Mouse (Mus musculus): ENCODE results near the gene Galm. TPM values are rescaled to one million over a fixed set of nuclear protein-coding genes. Genes with fewer than 3 reads are reported as not detected.
A peak's percentile ranks its signal among the peaks of the same experiment; 100 is the strongest.

Gene Galm
- polyA plus RNA-seq, 1 experiment from 2014 or later = 1.9 TPM

DNA sequence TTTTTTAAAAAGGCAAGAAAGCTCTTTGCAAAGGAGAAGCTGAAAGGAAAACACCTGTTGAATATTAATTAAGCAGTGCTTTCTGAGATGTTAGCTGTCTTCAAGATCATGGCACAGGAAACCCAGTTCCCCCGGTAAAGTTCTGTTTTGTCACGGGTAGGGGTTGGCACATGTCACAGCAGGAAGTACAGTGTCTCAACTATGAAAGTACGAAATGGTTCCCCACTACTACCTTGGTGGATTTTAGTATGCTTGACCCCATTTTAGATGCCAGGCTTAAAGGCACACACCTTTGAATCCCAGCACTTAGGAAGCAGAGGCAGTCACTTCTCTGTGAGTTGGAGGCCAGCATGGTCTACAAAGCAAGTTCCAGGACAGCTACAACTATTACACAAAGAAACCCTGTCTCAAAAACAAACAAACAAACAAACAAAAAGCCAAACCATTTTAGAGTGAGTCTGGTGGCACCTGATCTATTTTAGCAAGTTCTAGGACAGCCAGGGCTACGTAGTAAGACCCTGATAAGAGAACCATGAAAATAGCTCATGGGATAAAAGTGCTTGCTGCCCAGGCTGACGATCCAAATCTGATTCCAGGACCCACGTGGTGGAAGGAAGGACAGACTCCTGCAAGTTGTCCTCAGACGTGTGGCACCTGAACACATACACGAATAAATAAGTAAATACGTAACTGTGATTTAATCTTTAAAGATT is 3.6 kb downstream of the Galm start:
- no peaks in the 10 kb centered on the region for H3K9me3 ChIP-seq (replicated peaks)
- 63% methylated on average over 9 of the region's 9 CpGs for WGBS
- H3K27ac ChIP-seq (replicated peaks) = no peak overlapping the region
- no peaks in the 10 kb centered on the region for H3K36me3 ChIP-seq
- no peaks in the 10 kb centered on the region for H3K27me3 ChIP-seq (replicated peaks)
- no peak overlapping the region for H3K4me3 ChIP-seq (replicated peaks)
- H3K9ac ChIP-seq (replicated peaks) = no peak overlapping the region
- peaks cover 8% of the 10 kb centered on the region for H3K4me1 ChIP-seq
- no peak for ATAC-seq (ENCODE audit: low FRiP score)
- H3K4me2 ChIP-seq = no peak overlapping the region

DNA sequence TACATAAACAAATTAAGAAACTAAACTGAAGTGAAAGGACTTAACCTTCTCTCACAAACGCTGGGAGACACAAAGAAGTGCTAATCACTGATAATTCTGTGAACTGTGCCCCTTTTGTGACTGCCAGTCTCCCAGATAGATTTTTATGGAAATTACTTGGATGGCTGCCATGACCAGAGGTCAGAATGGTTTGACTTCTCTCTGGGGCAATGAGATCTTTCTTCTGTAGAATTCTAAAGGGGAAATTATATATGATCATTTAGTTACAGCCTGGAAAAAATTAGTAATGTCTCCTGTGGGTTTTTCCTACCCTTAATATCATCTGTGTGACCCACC is 4.1 kb downstream of the Galm start:
- no peak for ATAC-seq (ENCODE audit: low FRiP score)
- no peak overlapping the region for H3K27ac ChIP-seq (replicated peaks)
- no peak overlapping the region for H3K9ac ChIP-seq (replicated peaks)
- WGBS = 29% methylated on average over 1 of the region's 1 CpGs
- H3K27me3 ChIP-seq (replicated peaks) = no peaks in the 10 kb centered on the region
- H3K4me3 ChIP-seq (replicated peaks) = no peak overlapping the region
- H3K9me3 ChIP-seq (replicated peaks) = no peaks in the 10 kb centered on the region
- H3K4me2 ChIP-seq = no peak overlapping the region
- H3K4me1 ChIP-seq = peaks cover 8% of the 10 kb centered on the region
- no peaks in the 10 kb centered on the region for H3K36me3 ChIP-seq

DNA sequence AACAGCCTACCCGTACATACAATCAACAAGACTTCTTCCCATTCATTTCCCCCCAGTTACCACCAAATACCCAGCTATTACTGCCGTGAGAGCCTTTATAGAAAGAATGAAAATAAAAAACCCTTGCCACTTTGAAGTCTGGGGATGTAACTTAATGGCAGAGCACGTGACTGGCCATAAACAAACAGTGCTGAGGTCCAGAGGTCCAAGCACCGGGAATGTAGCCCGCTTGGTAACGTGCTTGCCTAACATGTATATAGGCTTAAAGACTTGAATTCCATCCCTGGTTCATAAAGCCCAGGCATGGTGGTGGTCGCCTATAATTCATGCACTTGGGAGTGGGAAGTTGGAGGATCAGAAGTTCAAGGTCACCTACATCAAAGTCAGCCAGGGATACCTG is 4.6 kb downstream of the Galm start:
- Histone ChIP-seq H3K4me3 (replicated peaks) (no peak overlapping the region), H3K27ac (replicated peaks) (no peak overlapping the region), H3K27me3 (replicated peaks) (no peaks in the 10 kb centered on the region), H3K4me1 (peaks cover 8% of the 10 kb centered on the region), H3K4me2 (no peak overlapping the region), H3K36me3 (no peaks in the 10 kb centered on the region), H3K9ac (replicated peaks) (no peak overlapping the region), H3K9me3 (replicated peaks) (no peaks in the 10 kb centered on the region)
- 52% methylated on average over 7 of the region's 7 CpGs for WGBS
- no peak for ATAC-seq (ENCODE audit: low FRiP score)

DNA sequence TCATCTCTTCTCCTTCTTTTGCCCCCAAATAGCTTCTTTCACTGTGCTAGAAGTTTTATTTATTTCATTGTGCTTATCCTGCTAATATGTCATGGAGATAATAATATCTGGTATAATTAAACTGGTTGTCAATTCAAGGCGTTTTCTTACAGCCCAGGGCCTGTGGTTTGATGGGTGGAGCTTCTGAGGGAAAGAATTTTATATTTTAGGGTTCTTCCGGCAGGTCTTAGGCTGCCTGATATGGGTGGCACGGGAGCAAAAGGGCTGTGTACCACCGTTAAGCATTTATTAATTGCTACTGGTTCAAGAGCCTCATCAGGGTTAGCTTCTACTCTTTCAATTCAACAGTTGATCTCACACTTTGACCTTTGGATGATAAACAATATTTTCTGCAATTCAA is 5.2 kb downstream of the Galm start:
- no peak for ATAC-seq (ENCODE audit: low FRiP score)
- H3K9me3 ChIP-seq (replicated peaks) = no peaks in the 10 kb centered on the region
- no peaks in the 10 kb centered on the region for H3K27me3 ChIP-seq (replicated peaks)
- H3K36me3 ChIP-seq = no peaks in the 10 kb centered on the region
- no peak overlapping the region for H3K9ac ChIP-seq (replicated peaks)
- peaks cover 8% of the 10 kb centered on the region for H3K4me1 ChIP-seq
- WGBS = 77% methylated on average over 4 of the region's 4 CpGs
- H3K4me3 ChIP-seq (replicated peaks) = no peak overlapping the region
- H3K4me2 ChIP-seq = no peak overlapping the region
- no peak overlapping the region for H3K27ac ChIP-seq (replicated peaks)

DNA sequence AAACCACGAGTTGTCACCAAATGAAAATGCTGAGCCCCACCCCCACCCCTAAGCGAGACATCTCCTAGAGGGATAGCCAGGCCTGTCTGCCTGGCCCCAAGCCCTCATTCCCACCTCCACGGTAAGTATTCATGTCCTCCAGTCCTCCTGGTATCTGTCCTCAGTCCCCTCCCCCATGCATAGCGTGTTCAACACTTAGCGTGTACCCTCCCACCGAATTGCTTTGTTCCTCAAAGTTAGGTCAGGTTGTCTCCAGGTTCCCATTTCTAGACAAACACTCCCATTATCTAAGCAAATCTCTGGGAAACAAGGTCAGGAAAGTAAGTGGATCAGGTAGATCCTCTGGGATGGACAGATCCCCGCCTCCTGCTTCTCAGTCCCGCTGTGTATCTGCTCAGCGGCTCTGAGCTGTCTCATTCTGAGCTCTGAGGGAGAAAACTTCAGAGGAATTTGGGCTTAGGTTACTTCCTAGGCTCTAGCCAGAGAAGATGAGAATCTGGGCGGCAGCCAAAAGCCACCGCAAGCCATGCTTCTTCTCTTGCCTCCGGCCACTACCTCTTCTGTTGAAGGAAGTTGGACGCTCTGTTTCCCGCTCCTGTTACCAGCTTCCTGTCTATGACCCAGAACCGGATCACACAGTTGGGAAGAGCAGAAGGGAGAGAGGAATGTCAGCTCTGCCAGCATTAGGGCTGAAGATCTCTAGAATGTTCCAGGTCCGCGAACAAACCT is 11.3 kb downstream of the Galm start:
- Histone ChIP-seq H3K36me3 (no peaks in the 10 kb centered on the region), H3K4me2 (no peak overlapping the region), H3K9me3 (replicated peaks) (no peaks in the 10 kb centered on the region), H3K9ac (replicated peaks) (no peak overlapping the region), H3K4me1 (no peaks in the 10 kb centered on the region), H3K4me3 (replicated peaks) (no peak overlapping the region), H3K27me3 (replicated peaks) (no peaks in the 10 kb centered on the region), H3K27ac (replicated peaks) (no peak overlapping the region)
- 83% methylated on average over 17 of the region's 17 CpGs for WGBS
- no peak for ATAC-seq (ENCODE audit: low FRiP score)

DNA sequence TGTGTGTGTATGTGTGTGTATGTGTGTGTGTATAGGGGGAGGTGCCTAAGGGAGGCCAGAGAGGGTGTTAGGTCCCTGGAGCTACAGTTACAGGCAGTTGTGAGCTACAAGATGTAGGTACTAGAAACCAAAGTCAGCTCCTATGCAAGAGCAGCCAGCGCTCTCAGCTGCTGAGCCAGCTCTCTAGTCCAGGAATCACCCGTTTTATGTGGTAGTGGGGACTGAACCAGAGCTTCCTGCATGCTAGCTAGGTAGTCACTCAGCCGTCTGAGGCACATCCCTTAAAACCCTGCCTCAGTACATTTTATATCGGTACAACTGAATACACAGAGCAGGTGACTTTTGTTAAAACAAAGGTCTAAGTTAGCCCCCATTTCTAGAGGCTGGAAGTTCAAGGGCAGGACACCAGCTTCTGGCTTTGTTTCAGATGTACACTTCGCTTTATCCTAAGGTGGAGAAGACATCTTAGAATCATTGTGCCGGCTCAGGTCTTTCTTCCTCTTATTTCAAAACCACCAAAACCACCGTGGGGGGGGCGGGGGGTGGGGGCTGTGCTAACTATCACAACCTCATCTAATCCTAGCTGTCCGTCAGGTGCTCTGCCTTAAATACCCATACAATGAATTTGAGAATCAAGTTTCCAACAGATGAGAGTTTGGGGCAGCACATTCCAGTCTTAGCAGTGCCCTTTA is 12.6 kb downstream of the Galm start:
- no peak overlapping the region for H3K9ac ChIP-seq (replicated peaks)
- no peak overlapping the region for H3K4me3 ChIP-seq (replicated peaks)
- 81% methylated on average over 9 of the region's 9 CpGs for WGBS
- H3K27me3 ChIP-seq (replicated peaks) = no peaks in the 10 kb centered on the region
- no peaks in the 10 kb centered on the region for H3K9me3 ChIP-seq (replicated peaks)
- H3K27ac ChIP-seq (replicated peaks) = no peak overlapping the region
- H3K4me2 ChIP-seq = no peak overlapping the region
- no peak for ATAC-seq (ENCODE audit: low FRiP score)
- H3K4me1 ChIP-seq = no peaks in the 10 kb centered on the region
- H3K36me3 ChIP-seq = no peaks in the 10 kb centered on the region

DNA sequence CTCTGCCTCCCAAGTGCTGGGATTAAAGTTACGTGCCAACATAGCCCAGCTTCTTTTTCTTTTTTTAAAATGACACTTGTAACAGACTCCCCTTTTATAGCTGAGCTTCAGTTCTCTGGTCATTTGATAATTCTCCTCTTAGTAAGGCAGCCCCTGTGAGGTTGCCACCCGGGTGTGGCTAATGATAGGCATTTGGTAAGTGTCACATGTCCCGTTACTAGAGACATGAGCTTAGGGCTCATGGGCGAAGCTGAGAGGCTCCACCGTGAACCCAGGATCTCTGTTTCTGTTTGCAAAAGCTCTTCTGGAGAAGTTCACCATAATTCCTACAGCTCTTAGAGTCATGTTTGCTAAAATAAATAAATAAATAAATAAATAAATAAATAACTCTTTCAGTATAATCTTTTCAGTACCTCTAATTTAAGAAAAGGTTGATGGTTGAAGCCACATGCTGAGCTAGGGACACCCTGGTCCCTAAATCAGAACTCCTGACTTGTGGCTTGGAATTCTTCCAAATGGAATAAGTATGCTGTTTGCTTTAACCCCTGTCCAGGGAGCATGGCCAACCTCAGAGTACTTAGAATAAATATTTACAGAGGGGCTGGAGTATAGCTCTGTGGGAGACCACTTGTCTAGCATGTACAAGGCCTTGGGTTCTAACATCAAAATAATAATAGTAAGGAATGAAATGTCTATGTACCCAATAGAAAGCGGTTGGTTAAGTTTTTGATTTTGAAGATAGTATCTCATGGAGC is 16.4 kb downstream of the Galm start:
- no peak overlapping the region for H3K9ac ChIP-seq (replicated peaks)
- peaks cover 8% of the 10 kb centered on the region for H3K4me1 ChIP-seq
- no peak overlapping the region for H3K4me3 ChIP-seq (replicated peaks)
- H3K4me2 ChIP-seq = no peak overlapping the region
- H3K27me3 ChIP-seq (replicated peaks) = no peaks in the 10 kb centered on the region
- no peaks in the 10 kb centered on the region for H3K9me3 ChIP-seq (replicated peaks)
- ATAC-seq (ENCODE audit: low FRiP score) = no peak
- no peaks in the 10 kb centered on the region for H3K36me3 ChIP-seq
- 86% methylated on average over 6 of the region's 6 CpGs for WGBS
- no peak overlapping the region for H3K27ac ChIP-seq (replicated peaks)

DNA sequence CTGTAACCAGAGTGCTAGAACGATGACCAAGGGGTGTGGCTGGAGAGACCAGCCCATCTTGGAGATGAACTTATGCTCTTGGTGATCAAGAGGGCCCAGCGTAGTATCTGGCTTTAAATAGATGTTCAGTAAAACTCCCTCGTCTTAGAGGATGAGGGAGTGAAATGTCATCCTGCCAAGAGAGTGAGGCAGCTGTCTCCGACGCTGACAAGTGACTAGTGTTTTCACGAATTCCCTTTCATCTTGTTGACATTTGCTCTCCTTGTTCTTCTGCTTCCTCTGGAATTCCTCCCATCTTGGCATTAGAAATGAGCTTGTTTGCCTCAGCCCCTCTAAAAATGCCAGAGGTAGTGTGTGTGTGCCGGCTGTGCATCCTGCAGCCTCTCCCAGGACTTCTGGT is 17.9 kb downstream of the Galm start:
- Histone ChIP-seq H3K4me1 (peaks cover 8% of the 10 kb centered on the region), H3K36me3 (no peaks in the 10 kb centered on the region), H3K4me2 (no peak overlapping the region), H3K27ac (replicated peaks) (no peak overlapping the region), H3K9me3 (replicated peaks) (no peaks in the 10 kb centered on the region), H3K9ac (replicated peaks) (no peak overlapping the region), H3K4me3 (replicated peaks) (no peak overlapping the region), H3K27me3 (replicated peaks) (no peaks in the 10 kb centered on the region)
- ATAC-seq (ENCODE audit: low FRiP score) = no peak
- WGBS = 62% methylated on average over 7 of the region's 7 CpGs

DNA sequence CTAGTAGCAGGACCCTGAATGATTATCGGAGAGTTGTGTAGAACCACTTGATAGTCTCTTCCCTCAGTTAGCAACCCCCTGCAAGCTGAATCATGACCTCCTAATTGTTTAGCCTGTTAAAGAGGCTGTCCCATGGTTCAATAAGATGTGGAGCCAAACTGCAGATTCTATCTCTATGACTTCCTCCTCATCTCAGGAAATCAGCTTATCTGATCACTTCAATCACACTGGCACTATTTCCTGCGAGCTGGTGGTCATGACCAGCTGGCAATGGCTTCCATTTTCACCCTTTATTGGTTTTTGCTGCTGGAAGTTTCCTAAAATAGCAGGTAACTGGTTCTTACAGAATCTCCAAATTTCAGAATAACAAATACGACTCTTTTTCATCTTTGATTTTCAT is 18.5 kb downstream of the Galm start:
- Histone ChIP-seq H3K9ac (replicated peaks) (no peak overlapping the region), H3K9me3 (replicated peaks) (no peaks in the 10 kb centered on the region), H3K4me2 (no peak overlapping the region), H3K36me3 (no peaks in the 10 kb centered on the region), H3K27ac (replicated peaks) (no peak overlapping the region), H3K27me3 (replicated peaks) (no peaks in the 10 kb centered on the region), H3K4me1 (peaks cover 8% of the 10 kb centered on the region), H3K4me3 (replicated peaks) (no peak overlapping the region)
- WGBS = 91% methylated on average over 3 of the region's 3 CpGs
- ATAC-seq (ENCODE audit: low FRiP score) = no peak

DNA sequence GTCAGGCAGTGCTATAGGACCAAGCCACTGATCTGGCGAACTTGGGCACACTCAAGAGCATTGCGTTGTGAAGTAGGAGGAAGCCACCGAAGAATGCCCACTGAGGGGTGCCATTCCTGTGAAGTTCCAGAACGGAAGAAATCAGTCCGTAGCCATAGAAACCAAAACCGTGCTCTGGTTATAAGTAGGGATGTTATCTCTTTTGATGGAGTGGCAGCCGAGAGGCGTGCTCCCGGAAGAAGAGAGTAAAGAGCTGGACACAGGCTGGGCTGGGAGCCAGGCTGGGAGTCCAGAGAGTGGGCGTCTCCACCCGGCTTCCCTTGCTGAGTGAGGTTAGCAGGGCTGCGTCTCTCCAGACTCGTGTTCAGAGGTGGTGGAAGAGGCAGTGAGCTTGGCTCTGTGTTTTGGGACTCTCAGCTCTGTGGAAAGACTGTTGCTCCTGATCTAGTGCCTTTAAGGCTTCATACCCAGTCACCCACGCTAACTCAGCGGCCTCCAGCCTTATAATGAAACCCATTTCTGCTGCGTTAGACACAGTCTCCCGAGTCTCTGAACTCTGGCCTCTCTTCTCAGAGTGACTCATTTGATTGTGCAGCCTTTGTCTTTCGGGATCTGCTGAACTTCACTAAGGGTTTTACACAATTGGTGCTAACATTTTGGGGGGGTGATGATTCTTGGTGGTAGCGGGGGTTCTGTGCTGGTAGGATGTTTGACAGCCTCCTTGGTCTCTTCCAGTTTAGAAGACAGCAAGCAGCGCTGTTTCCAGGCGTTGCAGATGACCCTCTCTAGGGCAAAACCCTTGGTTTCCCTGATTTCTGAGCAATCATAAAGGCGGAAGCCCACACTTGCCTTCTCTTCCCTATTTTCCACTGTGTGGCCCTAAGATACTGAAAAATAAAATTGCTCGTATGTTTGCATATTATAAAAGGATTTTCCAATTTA is 21.1 kb downstream of the Galm start:
- Histone ChIP-seq H3K4me2 (peak overlapping the region; percentile 43), H3K4me1 (peaks cover 8% of the 10 kb centered on the region), H3K27ac (replicated peaks) (no peak overlapping the region), H3K4me3 (replicated peaks) (no peak overlapping the region), H3K36me3 (no peaks in the 10 kb centered on the region), H3K9ac (replicated peaks) (no peak overlapping the region; the same call in 1 of the 2 replicates), H3K27me3 (replicated peaks) (no peaks in the 10 kb centered on the region), H3K9me3 (replicated peaks) (no peaks in the 10 kb centered on the region)
- ATAC-seq (ENCODE audit: low FRiP score) = peak; percentile 57
- 42% methylated on average over 23 of the region's 23 CpGs for WGBS

DNA sequence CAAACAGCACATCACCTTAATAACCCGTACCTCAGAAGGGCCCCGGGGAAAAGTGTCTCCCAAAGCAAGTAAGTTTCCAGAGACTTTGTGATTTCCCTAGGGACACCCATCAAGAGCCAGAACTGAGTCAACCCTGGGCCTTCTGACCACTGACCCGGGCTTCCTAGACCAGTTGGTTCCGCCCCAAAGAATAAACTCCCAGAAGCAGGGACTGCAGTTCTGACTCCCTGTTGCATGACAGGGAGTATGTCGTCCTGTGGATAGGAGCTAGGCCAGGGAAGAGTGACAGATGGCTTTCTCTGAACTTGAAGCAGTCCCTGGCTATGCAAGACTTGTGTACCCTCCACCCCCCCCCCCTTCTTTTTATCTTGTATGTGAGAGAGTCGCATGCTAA is 21.7 kb downstream of the Galm start:
- Histone ChIP-seq H3K9ac (replicated peaks) (no peak overlapping the region), H3K27me3 (replicated peaks) (no peaks in the 10 kb centered on the region), H3K4me1 (peaks cover 8% of the 10 kb centered on the region), H3K27ac (replicated peaks) (no peak overlapping the region), H3K9me3 (replicated peaks) (no peaks in the 10 kb centered on the region), H3K4me2 (no peak overlapping the region), H3K36me3 (no peaks in the 10 kb centered on the region), H3K4me3 (replicated peaks) (no peak overlapping the region)
- ATAC-seq (ENCODE audit: low FRiP score) = no peak
- WGBS = 85% methylated on average over 6 of the region's 6 CpGs

Measured in neural tube, embryonic 15.5 days (tissue).